Mouse (Mus musculus): Measurements from ENCODE around the gene Iffo1. TPM values are rescaled to one million over a fixed set of nuclear protein-coding genes. Genes with fewer than 3 reads are reported as not detected.

Gene Iffo1
- polyA plus RNA-seq, 1 experiment, result 18.4 TPM

- Histone ChIP-seq H3K79me2 (ENCODE audit: control insufficient read depth, insufficient read depth) (peaks cover 34% of the 10 kb centered on the region), H3K4me3 (ENCODE audit: insufficient read depth, poor library complexity, severe bottlenecking) (no peak overlapping the region), H3K79me3 (ENCODE audit: low read depth) (peaks cover 10% of the 10 kb centered on the region), H3K36me3 (ENCODE audit: control insufficient read depth, insufficient read depth) (peaks cover 21% of the 10 kb centered on the region), H3ac (ENCODE audit: control insufficient read depth, insufficient read length, low read depth) (no peak overlapping the region), H3K27me3 (ENCODE audit: control insufficient read depth, insufficient read depth, insufficient read length) (no peaks in the 10 kb centered on the region)
- TF ChIP-seq MYOD1 (IDR thresholded peaks at IDR 0.05; ENCODE audit: control insufficient read depth, insufficient read length, low read depth) (peak; percentile 84), MAX (IDR thresholded peaks at IDR 0.05) (no peak)
Measured at GRCm38 (mm10) chr6:125147329-125147728, 2.3 kb downstream of the Iffo1 start.

DNA sequence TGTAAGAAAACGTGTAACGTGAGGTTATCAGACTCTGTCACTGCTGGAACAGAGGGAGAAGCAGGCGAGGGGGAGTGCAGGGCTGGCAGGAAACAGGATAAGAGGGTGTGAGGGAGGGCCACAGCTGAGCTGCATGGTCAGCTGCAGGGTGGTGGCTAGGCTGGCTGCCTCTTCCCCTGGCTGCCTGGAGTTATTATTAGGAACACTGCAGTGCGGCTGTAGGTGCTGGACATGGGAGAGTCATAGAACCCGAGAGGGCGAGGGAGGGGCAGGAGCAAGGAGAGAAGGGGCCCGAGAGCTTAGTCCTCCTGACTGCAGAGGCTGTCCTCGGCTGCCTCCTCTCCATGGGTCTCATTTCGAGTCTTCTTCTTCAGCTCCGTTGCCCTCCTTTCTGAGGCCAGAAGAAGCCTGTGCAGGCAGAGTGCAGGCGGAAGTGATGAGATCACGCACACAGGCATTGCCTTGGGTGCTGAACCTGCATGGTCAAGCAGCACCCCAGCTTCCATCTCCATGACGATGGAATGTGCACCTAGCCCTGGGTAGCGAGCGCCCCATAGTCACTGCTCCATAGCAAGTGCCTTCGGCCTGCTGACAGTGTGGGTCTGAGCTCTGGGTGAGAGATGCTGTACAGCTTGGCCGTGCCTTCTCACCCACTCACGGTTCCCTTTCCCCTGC is 3.3 kb downstream of the Iffo1 start:
- Histone ChIP-seq H3ac (ENCODE audit: control insufficient read depth, insufficient read length, low read depth) (peak overlapping the region; percentile 55), H3K79me3 (ENCODE audit: low read depth) (peaks cover 10% of the 10 kb centered on the region), H3K4me3 (ENCODE audit: insufficient read depth, poor library complexity, severe bottlenecking) (no peak overlapping the region), H3K79me2 (ENCODE audit: control insufficient read depth, insufficient read depth) (peaks cover 34% of the 10 kb centered on the region), H3K36me3 (ENCODE audit: control insufficient read depth, insufficient read depth) (peaks cover 20% of the 10 kb centered on the region), H3K27me3 (ENCODE audit: control insufficient read depth, insufficient read depth, insufficient read length) (no peaks in the 10 kb centered on the region)
- TF ChIP-seq FOSL1 (IDR thresholded peaks at IDR 0.05; ENCODE audit: insufficient read depth, low read length, poor library complexity, severe bottlenecking) (no peak), MYOD1 (IDR thresholded peaks at IDR 0.05; ENCODE audit: control insufficient read depth, insufficient read length, low read depth) (peak; percentile 54)

DNA sequence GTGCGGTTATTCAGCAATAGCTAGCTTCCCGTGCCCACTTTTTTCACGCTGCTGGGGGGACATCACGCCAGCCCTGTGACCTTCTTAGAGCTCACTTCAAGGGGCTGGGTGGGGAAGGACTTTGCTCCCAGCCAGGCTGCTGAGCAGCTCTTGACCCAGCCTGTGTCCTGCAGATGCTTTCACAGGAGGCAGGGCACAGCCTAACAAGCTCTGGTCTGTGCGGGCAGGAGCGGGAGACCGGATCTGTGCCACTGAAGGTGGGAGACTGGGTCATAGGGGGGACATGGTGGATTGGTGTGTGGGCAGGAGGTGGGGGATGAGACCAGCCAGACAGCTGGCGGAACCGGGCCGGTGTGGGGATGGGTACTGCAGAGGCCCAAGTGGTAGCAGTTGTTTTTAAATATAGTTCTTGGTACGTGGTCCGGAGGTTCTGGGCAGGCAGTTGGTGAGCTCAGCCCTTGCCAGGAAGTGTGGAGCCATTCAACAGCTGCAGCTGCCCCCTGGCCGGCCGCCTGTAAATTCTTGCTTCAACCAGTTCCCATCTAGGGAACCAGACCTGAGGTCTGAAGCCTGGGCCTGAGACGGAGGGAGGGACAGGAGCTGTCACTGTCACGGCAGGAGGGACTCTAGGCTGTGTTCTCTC is 4.0 kb downstream of the Iffo1 start:
- H3K27me3 ChIP-seq (ENCODE audit: control insufficient read depth, insufficient read depth, insufficient read length), result no peaks in the 10 kb centered on the region
- no peak for TF ChIP-seq USF1 (IDR thresholded peaks at IDR 0.05; ENCODE audit: low read depth)
- peak; percentile 41 for TF ChIP-seq MYOD1 (IDR thresholded peaks at IDR 0.05; ENCODE audit: control insufficient read depth, insufficient read length, low read depth)
- H3K79me2 ChIP-seq (ENCODE audit: control insufficient read depth, insufficient read depth), result peaks cover 34% of the 10 kb centered on the region
- peaks cover 10% of the 10 kb centered on the region for H3K79me3 ChIP-seq (ENCODE audit: low read depth)
- peaks cover 18% of the 10 kb centered on the region for H3K36me3 ChIP-seq (ENCODE audit: control insufficient read depth, insufficient read depth)
- H3ac ChIP-seq (ENCODE audit: control insufficient read depth, insufficient read length, low read depth), result peak overlapping the region; percentile 55
- peak overlapping the region; percentile 7 for H3K4me3 ChIP-seq (ENCODE audit: insufficient read depth, poor library complexity, severe bottlenecking)

DNA sequence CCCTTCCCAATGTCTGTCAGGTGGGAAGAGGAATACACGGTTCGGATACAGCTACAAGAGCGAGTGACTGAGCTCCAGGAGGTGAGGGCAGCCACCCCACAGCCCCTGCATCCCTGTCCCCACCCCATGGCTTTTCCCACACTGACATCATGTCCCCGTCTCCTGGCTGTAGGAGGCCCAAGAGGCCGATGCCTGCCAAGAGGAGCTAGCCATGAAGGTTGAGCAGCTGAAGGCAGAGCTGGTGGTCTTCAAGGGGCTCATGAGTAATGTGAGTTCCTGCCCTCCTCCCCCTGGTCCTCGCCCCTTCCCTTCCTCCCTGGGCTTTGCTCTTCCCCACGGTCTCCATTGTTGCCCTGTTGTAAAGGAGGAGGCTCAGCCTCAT is 4.5 kb downstream of the Iffo1 start:
- Histone ChIP-seq H3K27me3 (ENCODE audit: control insufficient read depth, insufficient read depth, insufficient read length) (no peaks in the 10 kb centered on the region), H3K79me3 (ENCODE audit: low read depth) (peaks cover 10% of the 10 kb centered on the region), H3K79me2 (ENCODE audit: control insufficient read depth, insufficient read depth) (peaks cover 34% of the 10 kb centered on the region), H3K36me3 (ENCODE audit: control insufficient read depth, insufficient read depth) (peaks cover 16% of the 10 kb centered on the region), H3K4me3 (ENCODE audit: insufficient read depth, poor library complexity, severe bottlenecking) (no peak overlapping the region), H3ac (ENCODE audit: control insufficient read depth, insufficient read length, low read depth) (no peak overlapping the region)
- TF ChIP-seq FOSL1 (IDR thresholded peaks at IDR 0.05; ENCODE audit: insufficient read depth, low read length, poor library complexity, severe bottlenecking) (no peak), CEBPB (IDR thresholded peaks at IDR 0.05; ENCODE audit: low read depth) (no peak), MAX (IDR thresholded peaks at IDR 0.05) (no peak), CTCF (IDR thresholded peaks at IDR 0.05; ENCODE audit: control insufficient read depth, insufficient read depth, insufficient read length) (no peak), MYOG (IDR thresholded peaks at IDR 0.05; ENCODE audit: control insufficient read depth, extremely low read depth, insufficient read length) (no peak), USF1 (IDR thresholded peaks at IDR 0.05; ENCODE audit: low read depth) (no peak), MYOD1 (IDR thresholded peaks at IDR 0.05; ENCODE audit: control insufficient read depth, insufficient read length, low read depth) (no peak)

DNA sequence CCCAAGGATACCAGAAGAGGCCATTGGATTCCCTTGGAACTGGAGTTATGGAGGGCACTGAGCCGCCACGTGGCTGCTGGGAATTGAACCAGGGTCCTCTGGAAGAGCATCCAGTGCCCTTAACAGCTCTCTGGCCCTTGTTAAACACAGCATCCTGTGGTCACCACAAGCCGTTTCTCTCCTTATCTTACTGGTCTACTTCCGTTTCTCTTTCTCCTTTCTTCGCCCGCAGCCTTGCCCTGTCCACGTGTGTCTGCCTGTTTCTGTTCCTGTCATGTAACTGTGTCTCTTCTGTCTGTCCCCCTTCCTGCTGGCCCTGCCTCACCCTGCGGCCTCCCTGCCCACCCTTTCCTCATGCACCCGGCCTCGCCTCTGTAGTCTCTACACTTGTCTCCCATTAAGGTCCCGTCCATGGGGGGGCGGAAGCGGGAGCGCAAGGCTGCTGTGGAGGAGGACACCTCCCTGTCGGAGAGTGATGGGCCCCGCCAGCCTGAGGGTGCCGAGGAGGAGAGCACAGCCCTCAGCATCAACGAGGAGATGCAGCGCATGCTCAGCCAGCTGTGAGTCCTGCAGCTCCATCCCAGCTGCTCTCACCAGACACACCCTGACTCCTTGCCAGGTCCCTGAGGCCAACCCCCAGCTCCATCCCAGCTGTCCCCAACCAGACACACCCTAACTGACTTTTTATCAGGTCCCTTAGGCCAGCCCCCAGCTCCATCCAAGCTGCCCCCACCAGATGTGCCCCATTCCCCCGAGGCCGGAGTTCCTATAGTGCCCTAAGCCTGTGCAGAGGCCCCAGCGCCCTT is 7.4 kb downstream of the Iffo1 start:
- no peak overlapping the region for H3ac ChIP-seq (ENCODE audit: control insufficient read depth, insufficient read length, low read depth)
- H3K4me3 ChIP-seq (ENCODE audit: insufficient read depth, poor library complexity, severe bottlenecking), result no peak overlapping the region
- no peak for TF ChIP-seq MYOD1 (IDR thresholded peaks at IDR 0.05; ENCODE audit: control insufficient read depth, insufficient read length, low read depth)
- TF ChIP-seq FOSL1 (IDR thresholded peaks at IDR 0.05; ENCODE audit: insufficient read depth, low read length, poor library complexity, severe bottlenecking), result no peak
- no peak for TF ChIP-seq MAX (IDR thresholded peaks at IDR 0.05)
- TF ChIP-seq CEBPB (IDR thresholded peaks at IDR 0.05; ENCODE audit: low read depth), result no peak
- no peak for TF ChIP-seq CTCF (IDR thresholded peaks at IDR 0.05; ENCODE audit: control insufficient read depth, insufficient read depth, insufficient read length)
- no peak for TF ChIP-seq USF1 (IDR thresholded peaks at IDR 0.05; ENCODE audit: low read depth)
- no peak for TF ChIP-seq MYOG (IDR thresholded peaks at IDR 0.05; ENCODE audit: control insufficient read depth, extremely low read depth, insufficient read length)
- H3K36me3 ChIP-seq (ENCODE audit: control insufficient read depth, insufficient read depth), result peaks cover 23% of the 10 kb centered on the region
- H3K79me3 ChIP-seq (ENCODE audit: low read depth), result peaks cover 2% of the 10 kb centered on the region
- H3K27me3 ChIP-seq (ENCODE audit: control insufficient read depth, insufficient read depth, insufficient read length), result no peaks in the 10 kb centered on the region
- H3K79me2 ChIP-seq (ENCODE audit: control insufficient read depth, insufficient read depth), result peaks cover 13% of the 10 kb centered on the region

DNA sequence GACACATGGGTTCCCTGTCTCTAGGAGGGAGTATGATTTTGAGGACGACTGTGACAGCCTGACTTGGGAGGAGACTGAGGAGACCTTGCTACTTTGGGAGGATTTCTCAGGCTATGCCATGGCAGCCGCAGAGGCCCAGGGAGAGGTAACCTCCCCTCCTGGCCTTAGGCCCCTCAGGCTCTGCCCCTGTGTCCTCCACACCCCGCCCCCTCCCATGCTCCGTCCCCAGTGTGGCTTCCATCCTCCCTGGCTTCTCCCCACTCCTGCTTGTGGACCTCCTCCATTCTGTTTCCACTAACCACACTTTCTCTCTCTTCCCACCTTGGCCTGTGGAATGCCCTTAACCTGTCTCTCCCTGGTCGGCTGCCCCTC is 8.0 kb downstream of the Iffo1 start:
- H3K27me3 ChIP-seq (ENCODE audit: control insufficient read depth, insufficient read depth, insufficient read length), result no peaks in the 10 kb centered on the region
- peaks cover 28% of the 10 kb centered on the region for H3K36me3 ChIP-seq (ENCODE audit: control insufficient read depth, insufficient read depth)
- H3ac ChIP-seq (ENCODE audit: control insufficient read depth, insufficient read length, low read depth), result no peak overlapping the region
- H3K79me2 ChIP-seq (ENCODE audit: control insufficient read depth, insufficient read depth), result peaks cover 8% of the 10 kb centered on the region
- no peak overlapping the region for H3K4me3 ChIP-seq (ENCODE audit: insufficient read depth, poor library complexity, severe bottlenecking)
- no peak for TF ChIP-seq FOSL1 (IDR thresholded peaks at IDR 0.05; ENCODE audit: insufficient read depth, low read length, poor library complexity, severe bottlenecking)
- no peak for TF ChIP-seq MYOD1 (IDR thresholded peaks at IDR 0.05; ENCODE audit: control insufficient read depth, insufficient read length, low read depth)
- TF ChIP-seq MYOG (IDR thresholded peaks at IDR 0.05; ENCODE audit: control insufficient read depth, extremely low read depth, insufficient read length), result no peak
- no peak for TF ChIP-seq USF1 (IDR thresholded peaks at IDR 0.05; ENCODE audit: low read depth)
- H3K79me3 ChIP-seq (ENCODE audit: low read depth), result peaks cover under 1% of the 10 kb centered on the region
